Mouse (Mus musculus) heart, adult 2 months (tissue): Measurements from ENCODE around the gene Igtp.

ENCODE experiments used
- CTCF ChIP-seq: fragments of 200-600 bp; IDR thresholded peaks from 2 replicates; pipeline ENCODE4 v1.8.1; 2022; ENCODE audit warnings: antibody characterized with exemption, mild to moderate bottlenecking, moderate library complexity
- EP300 ChIP-seq: fragments of 200-500 bp; IDR thresholded peaks from 2 replicates; pipeline ENCODE4 v1.6.1; 2011; ENCODE audit warnings: low read depth, low read length, control low read depth; ENCODE audit not compliant: insufficient read depth
- POLR2A ChIP-seq: fragments of 200-500 bp; IDR thresholded peaks from 2 replicates; pipeline ENCODE4 v1.6.1; 2011; ENCODE audit warnings: mild to moderate bottlenecking, low read depth, low read length, control low read depth; ENCODE audit not compliant: insufficient read depth

DNA sequence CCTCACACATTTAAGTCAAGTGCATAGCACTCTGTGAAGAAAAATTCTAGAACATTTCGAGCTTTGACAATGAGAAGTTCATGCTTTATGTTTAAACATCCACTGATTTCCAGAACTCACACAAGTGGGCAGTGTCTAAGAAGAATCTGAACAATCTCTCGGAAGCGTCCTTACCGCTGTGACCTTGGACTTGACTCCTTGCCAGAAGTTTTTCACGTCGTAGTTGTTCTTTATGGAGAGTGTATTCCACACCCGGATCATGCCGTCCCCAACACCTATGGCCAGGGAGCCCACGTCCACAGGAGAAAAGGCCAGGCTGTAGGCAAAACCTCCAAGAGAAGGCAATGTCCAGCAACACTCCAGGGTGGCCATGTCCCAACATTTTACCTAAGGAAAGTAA, 43.9 kb upstream of the Igtp start:
- TF ChIP-seq POLR2A (no peak), CTCF (no peak), EP300 (no peak)
